Mouse (Mus musculus) lung, embryonic 15.5 days (tissue): Measurements from ENCODE around the gene Cacna1a. TPM values are rescaled to one million over a fixed set of nuclear protein-coding genes. Genes with fewer than 3 reads are reported as not detected.

Experiments
- ATAC-seq: fragments of 200-750 bp; cut with Nextera tagmentation; 2 replicates; pipeline ENCODE4 v1.8.0; 2017; ENCODE audit warnings: moderate number of reproducible peaks, borderline replicate concordance; ENCODE audit not compliant: low FRiP score, low TSS enrichment; ENCODE audit errors: extremely low read depth
- H3K27ac ChIP-seq: fragments of 300-500 bp; sonication (generic); 2 replicates; pipeline ENCODE4 v1.5.1; 2015; ENCODE audit warnings: moderate library complexity, mild to moderate bottlenecking, inconsistent platforms
- H3K27me3 ChIP-seq: fragments of 300-500 bp; sonication (generic); 2 replicates; pipeline ENCODE4 v1.6.1; 2015; ENCODE audit warnings: inconsistent platforms
- H3K36me3 ChIP-seq: fragments of 300-500 bp; sonication (generic); 2 replicates; pipeline ENCODE4 v1.6.1; 2015; ENCODE audit warnings: inconsistent platforms
- H3K4me1 ChIP-seq: fragments of 300-500 bp; sonication (generic); 2 replicates; pipeline ENCODE4 v1.6.1; 2015; ENCODE audit warnings: inconsistent platforms
- H3K4me2 ChIP-seq: fragments of 300-500 bp; sonication (generic); 2 replicates; pipeline ENCODE4 v1.6.1; 2015; ENCODE audit warnings: inconsistent platforms, mild to moderate bottlenecking, moderate library complexity
- H3K4me3 ChIP-seq: fragments of 300-500 bp; sonication (generic); 2 replicates; pipeline ENCODE4 v1.5.1; 2015; ENCODE audit warnings: mild to moderate bottlenecking, inconsistent platforms
- H3K9ac ChIP-seq: fragments of 300-500 bp; sonication (generic); 2 replicates; pipeline ENCODE4 v1.6.1; 2015; ENCODE audit warnings: inconsistent platforms
- H3K9me3 ChIP-seq: fragments of 300-500 bp; sonication (generic); 2 replicates; pipeline ENCODE4 v1.6.1; 2016; ENCODE audit warnings: inconsistent platforms
- WGBS: fragments of 180-500 bp; shearing (Covaris S2); methylation state at CpG from one replicate; pipeline ENCODE4 v1.1.7; 2015; 5-methylcytosine and 5-hydroxymethylcytosine counted together
- polyA plus RNA-seq: library from polyadenylated mRNA; unstranded; fragments of >200 nt; fragmentation: Nextera tagmentation; extraction: Ambion mirVana; gene quantifications from 2 replicates; pipeline ENCODE4 v1.2.1, GENCODE M21; 2015

The Cacna1a gene
- polyA plus RNA-seq, 1 experiment from 2014 or later, result 2.1 TPM

- no peak overlapping the region for H3K4me3 ChIP-seq
- H3K4me1 ChIP-seq, result no peaks in the 10 kb centered on the region
- no peaks in the 10 kb centered on the region for H3K27me3 ChIP-seq
- no peaks in the 10 kb centered on the region for H3K9me3 ChIP-seq
- ATAC-seq, result no peak
- H3K27ac ChIP-seq, result no peak overlapping the region
- H3K36me3 ChIP-seq, result no peaks in the 10 kb centered on the region
- H3K9ac ChIP-seq, result no peak overlapping the region
- H3K4me2 ChIP-seq, result no peak overlapping the region
- 74% methylated on average over 9 of the region's 9 CpGs for WGBS
Observed at GRCm38 (mm10) chr8:84446571-84446991, 58.3 kb downstream of the Cacna1a start.

- H3K4me2 ChIP-seq, result no peak overlapping the region
- 24% methylated on average over 6 of the region's 6 CpGs for WGBS
- no peak for ATAC-seq
Observed at GRCm38 (mm10) chr8:84454532-84454931, 66.3 kb downstream of the Cacna1a start.

GRCm38 (mm10) chr8:84458853-84459252, 70.6 kb downstream of the Cacna1a start:
- Histone ChIP-seq H3K4me3 (no peak overlapping the region), H3K27me3 (no peaks in the 10 kb centered on the region), H3K27ac (no peak overlapping the region), H3K36me3 (no peaks in the 10 kb centered on the region), H3K9ac (no peak overlapping the region), H3K9me3 (no peaks in the 10 kb centered on the region), H3K4me2 (no peak overlapping the region), H3K4me1 (no peaks in the 10 kb centered on the region)
- 67% methylated on average over 7 of the region's 7 CpGs for WGBS
- ATAC-seq, result no peak

More at GRCm38 (mm10) chr8:84454532-84454931, 66.3 kb downstream of the Cacna1a start:
- no peaks in the 10 kb centered on the region for H3K36me3 ChIP-seq
- no peak overlapping the region for H3K9ac ChIP-seq
- H3K4me3 ChIP-seq, result no peak overlapping the region
- no peaks in the 10 kb centered on the region for H3K9me3 ChIP-seq
- no peaks in the 10 kb centered on the region for H3K4me1 ChIP-seq
- no peaks in the 10 kb centered on the region for H3K27me3 ChIP-seq
- H3K27ac ChIP-seq, result no peak overlapping the region

- H3K9me3 ChIP-seq, result no peaks in the 10 kb centered on the region
- ATAC-seq, result no peak
- WGBS, result 18% methylated on average over 5 of the region's 5 CpGs
- H3K27ac ChIP-seq, result no peak overlapping the region
- H3K4me1 ChIP-seq, result no peaks in the 10 kb centered on the region
- no peaks in the 10 kb centered on the region for H3K27me3 ChIP-seq
- H3K36me3 ChIP-seq, result no peaks in the 10 kb centered on the region
- no peak overlapping the region for H3K4me2 ChIP-seq
- H3K4me3 ChIP-seq, result no peak overlapping the region
- H3K9ac ChIP-seq, result no peak overlapping the region
Observed at GRCm38 (mm10) chr8:84459276-84459675, 71.0 kb downstream of the Cacna1a start.

GRCm38 (mm10) chr8:84460698-84461097, 72.5 kb downstream of the Cacna1a start:
- Histone ChIP-seq H3K36me3 (no peaks in the 10 kb centered on the region), H3K4me1 (no peaks in the 10 kb centered on the region), H3K4me2 (no peak overlapping the region), H3K4me3 (no peak overlapping the region), H3K9me3 (no peaks in the 10 kb centered on the region), H3K27me3 (no peaks in the 10 kb centered on the region), H3K27ac (no peak overlapping the region), H3K9ac (no peak overlapping the region)
- 44% methylated on average over 2 of the region's 2 CpGs for WGBS
- no peak for ATAC-seq

- H3K36me3 ChIP-seq, result no peaks in the 10 kb centered on the region
- no peak overlapping the region for H3K4me2 ChIP-seq
- no peak overlapping the region for H3K9ac ChIP-seq
- H3K27ac ChIP-seq, result no peak overlapping the region
- no peaks in the 10 kb centered on the region for H3K9me3 ChIP-seq
- no peak overlapping the region for H3K4me3 ChIP-seq
- 57% methylated on average over 1 of the region's 1 CpGs for WGBS
- no peak for ATAC-seq
- no peaks in the 10 kb centered on the region for H3K4me1 ChIP-seq
- no peaks in the 10 kb centered on the region for H3K27me3 ChIP-seq
Observed at GRCm38 (mm10) chr8:84466932-84467331, 78.7 kb downstream of the Cacna1a start.

- H3K27ac ChIP-seq, result no peak overlapping the region
- H3K4me1 ChIP-seq, result no peaks in the 10 kb centered on the region
- no peak overlapping the region for H3K9ac ChIP-seq
- no peak for ATAC-seq
- no peaks in the 10 kb centered on the region for H3K27me3 ChIP-seq
- no peaks in the 10 kb centered on the region for H3K9me3 ChIP-seq
- 75% methylated on average over 4 of the region's 4 CpGs for WGBS
- H3K4me2 ChIP-seq, result no peak overlapping the region
- no peak overlapping the region for H3K4me3 ChIP-seq
- no peaks in the 10 kb centered on the region for H3K36me3 ChIP-seq
Observed at GRCm38 (mm10) chr8:84469076-84469475, 80.8 kb downstream of the Cacna1a start.

- ATAC-seq, result no peak
- H3K9me3 ChIP-seq, result no peaks in the 10 kb centered on the region
- H3K9ac ChIP-seq, result no peak overlapping the region
Observed at GRCm38 (mm10) chr8:84471271-84471995, 83.2 kb downstream of the Cacna1a start.

GRCm38 (mm10) chr8:84474456-84474855, 86.2 kb downstream of the Cacna1a start:
- Histone ChIP-seq H3K9ac (no peak overlapping the region), H3K27ac (no peak overlapping the region), H3K27me3 (no peaks in the 10 kb centered on the region), H3K9me3 (no peaks in the 10 kb centered on the region), H3K36me3 (no peaks in the 10 kb centered on the region), H3K4me3 (no peak overlapping the region), H3K4me2 (no peak overlapping the region), H3K4me1 (no peaks in the 10 kb centered on the region)
- no peak for ATAC-seq
- WGBS, result 84% methylated on average over 1 of the region's 1 CpGs

More at GRCm38 (mm10) chr8:84471271-84471995, 83.2 kb downstream of the Cacna1a start:
- Histone ChIP-seq H3K4me2 (no peak overlapping the region), H3K27ac (no peak overlapping the region), H3K36me3 (no peaks in the 10 kb centered on the region), H3K4me1 (no peaks in the 10 kb centered on the region), H3K4me3 (no peak overlapping the region), H3K27me3 (no peaks in the 10 kb centered on the region)
- WGBS, result 38% methylated on average over 9 of the region's 9 CpGs

GRCm38 (mm10) chr8:84477341-84477740, 89.1 kb downstream of the Cacna1a start:
- no peaks in the 10 kb centered on the region for H3K9me3 ChIP-seq
- 84% methylated on average over 3 of the region's 3 CpGs for WGBS
- no peak for ATAC-seq
- H3K4me1 ChIP-seq, result no peaks in the 10 kb centered on the region
- no peak overlapping the region for H3K27ac ChIP-seq
- H3K4me2 ChIP-seq, result no peak overlapping the region
- H3K9ac ChIP-seq, result no peak overlapping the region
- no peaks in the 10 kb centered on the region for H3K27me3 ChIP-seq
- no peaks in the 10 kb centered on the region for H3K36me3 ChIP-seq
- no peak overlapping the region for H3K4me3 ChIP-seq

GRCm38 (mm10) chr8:84483004-84483403, 94.8 kb downstream of the Cacna1a start:
- H3K27me3 ChIP-seq, result no peaks in the 10 kb centered on the region
- WGBS, result 87% methylated on average over 4 of the region's 4 CpGs
- no peaks in the 10 kb centered on the region for H3K4me1 ChIP-seq
- H3K4me2 ChIP-seq, result no peak overlapping the region
- H3K27ac ChIP-seq, result no peak overlapping the region
- H3K36me3 ChIP-seq, result no peaks in the 10 kb centered on the region
- ATAC-seq, result no peak
- H3K9me3 ChIP-seq, result no peaks in the 10 kb centered on the region
- no peak overlapping the region for H3K4me3 ChIP-seq
- no peak overlapping the region for H3K9ac ChIP-seq

GRCm38 (mm10) chr8:84485366-84485765, 97.1 kb downstream of the Cacna1a start:
- Histone ChIP-seq H3K9me3 (no peaks in the 10 kb centered on the region), H3K4me1 (no peaks in the 10 kb centered on the region), H3K27ac (no peak overlapping the region), H3K4me3 (no peak overlapping the region), H3K9ac (no peak overlapping the region), H3K36me3 (no peaks in the 10 kb centered on the region), H3K27me3 (no peaks in the 10 kb centered on the region), H3K4me2 (no peak overlapping the region)
- no peak for ATAC-seq
- WGBS, result 67% methylated on average over 4 of the region's 4 CpGs
